Comparison of ENCODE assay signal across 11 mouse cellular contexts in the genomic region with DNA sequence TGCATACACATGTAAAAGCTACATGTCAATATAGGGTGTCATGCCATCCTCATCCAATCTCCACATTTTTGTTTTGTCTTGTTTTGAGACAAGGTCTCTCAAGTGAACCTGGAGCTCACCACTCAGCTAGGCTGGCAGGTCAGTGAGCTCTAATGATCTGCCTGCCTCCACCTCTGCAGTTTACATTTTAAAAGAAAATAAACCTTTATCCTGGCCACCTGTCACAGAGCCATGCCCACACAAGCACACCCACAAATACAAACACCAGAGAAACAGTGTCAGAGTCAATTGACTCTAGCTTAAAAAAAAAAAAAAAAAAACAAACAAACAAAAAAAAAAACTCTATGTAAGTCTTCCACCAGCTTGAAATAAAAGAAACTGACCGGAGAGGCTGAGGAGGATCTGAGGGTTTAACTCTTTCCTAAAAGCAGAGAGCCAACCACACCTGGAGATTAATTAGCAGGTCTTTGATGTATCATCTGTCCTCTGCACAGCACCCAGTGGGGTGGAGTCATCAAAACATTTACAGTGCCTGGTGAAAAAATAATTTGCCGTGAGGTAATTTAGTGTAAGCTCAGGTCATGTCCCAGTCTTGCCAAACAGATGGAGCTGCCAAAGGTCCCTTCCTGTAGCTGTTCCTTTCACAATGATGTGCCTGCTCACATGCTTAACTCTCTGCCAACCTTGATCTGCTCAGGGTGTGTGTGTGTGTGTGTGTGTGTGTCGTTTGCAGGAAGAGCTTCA.
A peak's percentile ranks its signal among the peaks of the same experiment; 100 is the strongest.
DNase-seq lines count a peak whose midpoint lies in the region; ATAC-seq and TF ChIP-seq lines count a peak whose summit lies in the region.
"Had no signal": no experiment of that assay in that cellular context is flagged by ENCODE, and none has a peak within 500 bp of the region (broad histone marks: within the 10 kb centered on the region; RNA-seq: fewer than 3 reads in every experiment).

No protein-coding gene starts in this region.

- H3K36me3 ChIP-seq in forebrain, embryonic 13.5 days (ENCODE audit: poor library complexity, severe bottlenecking) = no peaks in the 10 kb centered on the region
- H3K36me3 ChIP-seq in forebrain, embryonic 10.5 days (replicated peaks) = no peaks in the 10 kb centered on the region
- no peaks in the 10 kb centered on the region for H3K36me3 ChIP-seq in lung, embryonic 14.5 days (ENCODE audit: insufficient read depth)
- no peaks in the 10 kb centered on the region for H3K36me3 ChIP-seq in small intestine, adult 2 months (ENCODE audit: control insufficient read depth, insufficient read depth, low read length)

- H3K9ac ChIP-seq in forebrain, embryonic 13.5 days = no peak overlapping the region
- no peak overlapping the region for H3K9ac ChIP-seq in lung, embryonic 14.5 days

- WGBS in forebrain, embryonic 13.5 days = 55% methylated on average over 3 of the region's 3 CpGs
- whole genome bisulfite sequencing in forebrain, embryonic 10.5 days = 84% methylated on average over 3 of the region's 3 CpGs
- 46% methylated on average over 3 of the region's 3 CpGs for WGBS in lung, embryonic 14.5 days
- 17% methylated on average over 3 of the region's 3 CpGs for WGBS in small intestine, adult 2 months

- intact Hi-C loops in heart, postnatal 25 days (cut with DNase I) = no loop called here

- peaks cover 24% of the 10 kb centered on the region for H3K4me1 ChIP-seq in forebrain, embryonic 13.5 days
- peaks cover 16% of the 10 kb centered on the region for H3K4me1 ChIP-seq in forebrain, embryonic 10.5 days
- peaks cover 7% of the 10 kb centered on the region; the same call in 1 of the 2 replicates for H3K4me1 ChIP-seq in lung, embryonic 14.5 days (ENCODE audit: insufficient read depth)
- H3K4me1 ChIP-seq in small intestine, adult 2 months (ENCODE audit: control insufficient read depth, insufficient read depth, insufficient read length, low read length) = no peaks in the 10 kb centered on the region

- no peak for TF ChIP-seq CTCF in lung, embryonic 14.5 days (IDR thresholded peaks at IDR 0.05; ENCODE audit: low read depth)
- no peak for TF ChIP-seq CTCF in small intestine, adult 2 months (IDR thresholded peaks at IDR 0.05; ENCODE audit: extremely low read depth, insufficient read length, insufficient replicate concordance, low read depth, low read length)

- DNase-seq in forebrain, embryonic 10.5 days (ENCODE audit: extremely low spot score, low spot score) = no peak
- DNase-seq in lung, embryonic 14.5 days = no peak
- DNase-seq in lung, postnatal 14 days = no peak
- peak; percentile 8 for DNase-seq in heart, postnatal 25 days (ENCODE audit: low spot score)
- DNase-seq in layer of hippocampus, adult 11-12 months (ENCODE audit: low spot score) = no peak
- DNase-seq in spleen, postnatal 14 days (ENCODE audit: low spot score in 2 of 2) = no peak

- TF ChIP-seq POLR2A in small intestine, adult 2 months (IDR thresholded peaks at IDR 0.05; ENCODE audit: low read depth, low read length) = no peak

- H3K27me3 ChIP-seq in forebrain, embryonic 13.5 days = no peaks in the 10 kb centered on the region
- no peaks in the 10 kb centered on the region for H3K27me3 ChIP-seq in forebrain, embryonic 10.5 days (ENCODE audit: poor library complexity, severe bottlenecking)
- no peaks in the 10 kb centered on the region for H3K27me3 ChIP-seq in lung, embryonic 14.5 days (ENCODE audit: insufficient read depth, low read length)
- no peaks in the 10 kb centered on the region for H3K27me3 ChIP-seq in small intestine, adult 2 months (ENCODE audit: control insufficient read depth, insufficient read depth, low read length)
- H3K27me3 ChIP-seq: Patski had no signal

- no peak overlapping the region for H3K4me2 ChIP-seq in forebrain, embryonic 13.5 days
- no peak overlapping the region for H3K4me2 ChIP-seq in lung, embryonic 14.5 days

- no peaks in the 10 kb centered on the region for H3K9me3 ChIP-seq in forebrain, embryonic 13.5 days (replicated peaks)
- H3K9me3 ChIP-seq in forebrain, embryonic 10.5 days = no peaks in the 10 kb centered on the region
- no peaks in the 10 kb centered on the region for H3K9me3 ChIP-seq in lung, embryonic 14.5 days (ENCODE audit: low read depth, low read length)

- H3K27ac ChIP-seq in forebrain, embryonic 13.5 days = no peak overlapping the region
- H3K27ac ChIP-seq in forebrain, embryonic 10.5 days = no peak overlapping the region
- peak overlapping the region; percentile 9; the same call in 1 of the 2 replicates for H3K27ac ChIP-seq in lung, embryonic 14.5 days (ENCODE audit: low read depth)
- 0 out of 2 replicates have a peak overlapping the region, but pooled peaks have one; percentile 18 for H3K27ac ChIP-seq in small intestine, adult 2 months (ENCODE audit: insufficient read depth, low read depth, low read length)
- H3K27ac ChIP-seq: hindbrain, postnatal 0 days; macrophage had no signal

- peak; percentile 48; the same call in 1 of the 2 replicates for ATAC-seq in forebrain, embryonic 13.5 days
- ATAC-seq in lung, embryonic 14.5 days (ENCODE audit: insufficient read depth) = no peak
- ATAC-seq: hindbrain, postnatal 0 days; Patski had no signal

- H3K4me3 ChIP-seq in forebrain, embryonic 13.5 days = no peak overlapping the region
- H3K4me3 ChIP-seq in forebrain, embryonic 10.5 days = no peak overlapping the region
- H3K4me3 ChIP-seq in lung, embryonic 14.5 days (ENCODE audit: low read depth, low read length) = no peak overlapping the region
- H3K4me3 ChIP-seq in small intestine, adult 2 months (ENCODE audit: low read depth, low read length) = no peak overlapping the region

Comparison
In these comparisons a context has a peak if more than half of its experiments do, and no peak if none do; other contexts are left out.
1. H3K27ac ChIP-seq: peak in lung, embryonic 14.5 days (single experiment) and small intestine, adult 2 months (single experiment); none in forebrain, embryonic 13.5 days (single experiment) and forebrain, embryonic 10.5 days (single experiment).